Mouse (Mus musculus) small intestine, adult 2 months (tissue): Measurements from ENCODE around the gene Traf3.

Experiments
- CTCF ChIP-seq: fragments of 200-500 bp; IDR thresholded peaks from 2 replicates; pipeline ENCODE4 v1.5.1; 2012; ENCODE audit warnings: low read depth, mild to moderate bottlenecking, control low read depth, inconsistent platforms, low read length, moderate library complexity, mixed read lengths; ENCODE audit not compliant: insufficient replicate concordance, insufficient read length; ENCODE audit errors: extremely low read depth
- POLR2A ChIP-seq: fragments of 200-500 bp; IDR thresholded peaks from 2 replicates; pipeline ENCODE4 v1.6.1; 2012; ENCODE audit warnings: low read depth, mild to moderate bottlenecking, control low read depth, inconsistent platforms, low read length, moderate library complexity

DNA sequence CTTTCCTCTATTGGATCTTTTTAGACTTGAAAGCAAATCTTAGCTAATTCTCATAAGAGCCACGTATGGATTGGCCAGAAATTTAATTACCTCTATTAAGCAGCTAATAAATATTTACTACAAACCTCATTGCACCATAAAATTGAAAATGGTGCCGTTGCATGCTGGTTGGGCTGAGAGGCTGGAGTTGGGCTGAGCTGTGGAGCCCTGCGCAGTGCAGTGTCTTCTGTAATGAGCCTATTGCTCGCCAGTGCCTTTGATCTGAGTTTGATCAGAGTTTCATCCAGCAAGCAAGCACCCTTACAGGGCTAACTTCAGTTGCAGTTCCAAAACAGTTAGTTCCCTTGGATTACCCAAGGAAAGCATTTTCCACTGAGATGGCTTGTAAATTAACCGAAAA, 12.2 kb upstream of the Traf3 start:
- TF ChIP-seq POLR2A (no peak), CTCF (no peak)
